Mouse (Mus musculus): ENCODE measurements at regions not wholly inside any gene's neighbourhood (a gene's known extent, or its start where the extent isn't known, plus 50 kb on each side); places are given as distances from the start of the nearest gene placed in this dataset.

DNA sequence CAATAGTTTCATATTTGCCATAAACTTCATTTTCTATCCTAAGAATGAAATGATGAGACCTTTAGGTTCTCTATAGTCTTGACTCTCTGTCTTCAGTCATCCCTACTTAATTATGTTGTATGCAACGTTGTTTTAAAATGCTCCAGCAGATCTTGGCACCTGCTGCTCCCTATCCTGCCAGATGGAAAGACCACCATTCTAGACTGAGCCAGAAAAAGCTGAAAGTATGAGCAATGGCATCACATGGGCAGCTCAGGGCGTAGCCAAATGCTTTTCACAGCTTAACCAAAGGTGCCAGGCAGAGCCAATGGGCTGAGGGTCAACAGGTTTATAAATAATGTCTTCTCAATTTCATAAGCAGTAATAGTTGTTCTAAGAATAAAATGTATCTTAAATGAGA, 190.2 kb upstream of the Cdh20 start:
- no peak for DNase-seq (ENCODE audit: low spot score)

DNA sequence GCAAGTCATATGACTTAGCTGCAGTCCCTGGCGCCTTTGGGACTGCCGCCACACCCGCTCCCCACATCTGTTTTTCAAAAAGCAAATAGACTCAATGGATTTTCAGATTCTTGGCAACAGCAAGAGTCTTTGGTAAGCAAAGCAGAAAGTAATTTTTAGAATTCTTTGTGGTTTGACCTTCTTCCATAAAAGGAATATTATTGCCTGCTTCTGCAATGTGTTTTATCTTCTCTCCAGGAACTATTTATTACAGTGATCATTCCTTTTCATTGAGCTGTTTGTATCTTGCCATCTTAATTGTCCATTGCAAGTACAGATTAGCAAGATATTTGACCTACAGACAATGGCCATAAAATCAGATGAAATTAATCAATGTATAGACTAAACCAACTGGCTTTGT, 184.2 kb upstream of the Cdh20 start:
- no peak for DNase-seq (ENCODE audit: low spot score)

- DNase-seq (ENCODE audit: low spot score): no peak
Measured at GRCm38 (mm10) chr1:104586985-104587384, 181.3 kb upstream of the Cdh20 start.

- DNase-seq (ENCODE audit: low spot score): no peak
Measured at GRCm38 (mm10) chr1:104605301-104605700, 163.0 kb upstream of the Cdh20 start.

GRCm38 (mm10) chr1:104609409-104609808, 158.9 kb upstream of the Cdh20 start:
- peak; percentile 20 for DNase-seq (ENCODE audit: low spot score)

GRCm38 (mm10) chr1:104617374-104617773, 151.0 kb upstream of the Cdh20 start:
- DNase-seq (ENCODE audit: low spot score): no peak

DNA sequence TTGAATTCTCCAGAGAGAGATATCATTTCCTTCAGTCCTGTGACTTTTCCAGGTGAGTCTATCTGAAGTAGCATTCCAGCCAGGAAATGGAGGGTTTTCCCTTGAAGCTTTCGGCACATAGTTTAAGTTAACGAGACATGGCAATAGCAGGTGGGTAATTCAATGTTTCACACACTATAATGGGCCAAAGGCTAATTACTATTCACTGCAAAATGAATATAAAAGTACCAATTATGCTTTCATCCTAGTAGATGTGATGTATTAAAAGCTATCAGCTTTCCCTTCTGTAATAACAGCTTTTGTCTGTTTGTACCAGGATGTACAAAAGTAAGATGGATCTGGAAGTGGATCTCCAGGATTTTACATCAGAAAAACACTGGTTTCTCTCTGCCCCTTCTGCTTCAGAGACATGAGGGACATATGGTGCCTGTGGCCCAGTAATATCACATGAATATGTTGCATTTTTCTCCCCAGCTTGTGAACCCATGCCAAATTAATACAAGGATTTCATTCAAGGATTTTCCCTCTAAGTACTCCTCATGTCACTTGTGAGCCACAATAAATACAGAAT, 148.4 kb upstream of the Cdh20 start:
- DNase-seq (ENCODE audit: low spot score): no peak

GRCm38 (mm10) chr1:104625528-104625927, 142.8 kb upstream of the Cdh20 start:
- DNase-seq (ENCODE audit: low spot score): no peak

DNA sequence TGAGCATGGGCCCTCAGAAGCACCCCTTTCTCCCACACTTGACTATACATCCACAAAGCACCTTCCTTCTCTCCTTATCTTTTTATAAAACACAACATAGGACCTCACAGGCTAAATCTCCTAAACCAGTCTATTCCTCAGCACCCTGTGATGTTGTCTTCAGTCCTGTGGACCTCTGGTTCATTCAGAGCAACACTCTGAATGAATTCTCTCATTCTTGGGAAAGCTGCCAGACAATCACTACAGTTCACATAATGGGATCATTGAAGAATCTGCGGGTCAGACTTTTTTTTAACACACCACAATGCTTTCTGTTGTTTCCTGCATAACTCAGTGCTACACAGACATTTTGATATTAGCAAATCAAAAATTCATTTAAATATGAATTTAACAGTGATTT, 115.9 kb upstream of the Cdh20 start:
- no peak for DNase-seq (ENCODE audit: low spot score)

Measured in embryo, embryonic 10 days (tissue).